Mouse (Mus musculus) ES-Bruce4 (cell line): ENCODE data around the gene Gm49776.

Source experiments
- CTCF ChIP-seq: IDR thresholded peaks from one replicate; pipeline ENCODE4 v1.8.1; 2011; ENCODE audit warnings: low read depth, low read length
- EP300 ChIP-seq: IDR thresholded peaks from 2 replicates; pipeline ENCODE4 v1.6.1; 2011; ENCODE audit warnings: low read depth, low read length; ENCODE audit not compliant: insufficient read depth
- POLR2A ChIP-seq: IDR thresholded peaks from one replicate; pipeline ENCODE4 v1.8.1; 2011; ENCODE audit warnings: low read length; ENCODE audit not compliant: insufficient read depth

DNA sequence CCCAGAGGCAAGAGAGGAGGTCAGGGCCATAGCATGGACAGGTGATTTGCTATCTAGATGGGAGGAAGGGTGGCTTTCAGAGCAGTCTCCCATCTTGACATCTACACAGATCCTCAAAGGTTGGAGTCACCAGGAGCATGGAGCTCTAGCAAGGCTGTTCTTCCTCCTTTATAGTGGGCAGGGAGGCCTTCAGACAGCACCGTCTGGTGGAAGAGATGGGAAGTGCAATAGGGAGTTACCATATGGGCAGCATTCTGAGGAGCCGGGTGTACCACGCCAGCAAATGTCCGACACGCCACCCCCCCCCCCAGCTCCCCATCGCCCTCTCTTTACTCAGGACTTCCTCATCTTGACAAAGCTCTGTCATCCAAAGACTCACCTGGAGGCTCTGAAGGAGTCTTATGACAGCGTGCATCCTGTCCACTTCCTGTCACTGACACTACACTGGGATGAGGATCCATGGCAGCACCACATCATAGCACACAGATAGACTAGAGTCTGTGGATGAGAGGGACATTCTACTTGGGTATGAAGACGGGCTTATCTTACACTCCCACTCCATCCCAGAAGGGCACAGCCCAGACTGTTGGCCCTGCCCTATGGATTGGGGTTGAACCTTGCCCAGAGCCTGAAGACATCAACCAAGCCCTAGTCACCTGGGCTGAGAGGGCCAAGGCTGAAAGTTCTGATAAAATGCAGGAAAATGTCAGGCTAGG, 47.3 kb downstream of the Gm49776 start:
- peak; percentile 84 for TF ChIP-seq CTCF
- no peak for TF ChIP-seq EP300
- TF ChIP-seq POLR2A, result no peak
